Mouse (Mus musculus): ENCODE measurements around the gene P3h4. TPM values are rescaled to one million over a fixed set of nuclear protein-coding genes. Genes with fewer than 3 reads are reported as not detected.
"Not testable (repeated sequence)": the region's sequence is repeated elsewhere in the genome, so short reads cannot be mapped to it uniquely, and the experiment has no call there.

P3h4 gene
- total RNA-seq, 2 experiments from 2014 or later, result 2.0 to 4.6 TPM

GRCm38 (mm10) chr11:100382682-100383081 lies 32.0 kb downstream of the P3h4 start:
- DNase-seq, result no peak
- intact Hi-C loops (cut with DNase I), result no loop called here
- Histone ChIP-seq H3K4me3 (no peak overlapping the region), H3K27ac (no peak overlapping the region)
- no peak for TF ChIP-seq CTCF (IDR thresholded peaks at IDR 0.05)

DNA sequence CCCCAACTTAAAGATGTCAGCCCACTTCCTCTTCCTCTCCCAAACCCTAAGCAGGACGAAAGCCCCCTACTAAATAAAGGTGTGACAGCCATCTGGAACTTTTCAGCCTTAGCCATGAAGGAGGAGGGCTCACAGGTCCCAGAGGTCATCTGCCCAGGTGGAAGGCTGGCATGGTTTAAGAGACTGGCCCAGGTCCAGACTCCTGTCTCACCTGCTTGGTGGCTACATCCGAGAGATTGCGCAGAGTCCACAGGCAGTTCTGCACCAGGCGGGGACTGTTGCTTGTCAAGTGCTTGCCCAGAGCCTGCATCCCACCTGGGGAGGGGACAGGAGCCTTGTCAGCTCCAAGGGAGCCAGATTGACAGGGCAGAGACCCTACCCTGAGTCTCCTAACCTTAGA lies 35.3 kb downstream of the P3h4 start:
- no peak for TF ChIP-seq CTCF (IDR thresholded peaks at IDR 0.05)
- DNase-seq, result no peak
- Histone ChIP-seq H3K4me3 (no peak overlapping the region), H3K27ac (no peak overlapping the region)
- intact Hi-C loops (cut with DNase I), result no loop called here

DNA sequence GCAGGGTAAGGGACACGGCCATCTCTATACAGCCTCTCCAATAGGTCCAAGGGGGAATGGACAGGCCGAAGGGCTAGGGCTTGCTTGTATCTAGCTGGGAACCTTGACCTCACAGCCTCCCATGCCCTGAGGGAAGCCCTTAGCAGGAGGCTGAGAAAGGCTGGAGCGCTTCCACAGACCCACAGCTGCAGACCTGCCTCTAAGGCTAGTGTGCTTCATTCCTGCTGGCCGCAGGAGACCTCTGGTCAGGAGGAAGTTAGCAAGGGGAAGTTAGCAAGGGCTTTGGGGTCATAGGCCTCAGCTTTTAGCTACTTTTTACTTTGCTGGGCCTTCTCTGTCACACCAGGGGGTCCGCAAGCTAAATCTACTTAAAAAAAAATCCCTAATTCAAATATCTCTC lies 36.2 kb downstream of the P3h4 start:
- intact Hi-C loops (cut with DNase I), result no loop called here
- TF ChIP-seq CTCF (IDR thresholded peaks at IDR 0.05), result no peak
- H3K27ac ChIP-seq, result peak overlapping the region; percentile 24; the same call in 1 of the 2 replicates

GRCm38 (mm10) chr11:100377989-100378388 lies 36.6 kb downstream of the P3h4 start:
- DNase-seq, result no peak
- Histone ChIP-seq H3K27ac (peak overlapping the region; percentile 24; the same call in 1 of the 2 replicates), H3K4me3 (no peak overlapping the region)
- intact Hi-C loops (cut with DNase I), result no loop called here
- TF ChIP-seq CTCF (IDR thresholded peaks at IDR 0.05), result no peak

More for the DNA sequence above, 36.2 kb downstream of the P3h4 start:
- DNase-seq, result no peak
- H3K4me3 ChIP-seq, result no peak overlapping the region

- Histone ChIP-seq H3K27ac (peak overlapping the region; percentile 76), H3K4me3 (peak overlapping the region; percentile 11; the same call in 1 of the 2 replicates)
- DNase-seq, result no peak
- TF ChIP-seq CTCF (IDR thresholded peaks at IDR 0.05), result no peak
- intact Hi-C loops (cut with DNase I), result no loop called here
Observed at GRCm38 (mm10) chr11:100376746-100377389, 37.8 kb downstream of the P3h4 start.

GRCm38 (mm10) chr11:100376005-100376404 lies 38.6 kb downstream of the P3h4 start:
- intact Hi-C loops (cut with DNase I), result no loop called here
- H3K4me3 ChIP-seq, result peak overlapping the region; percentile 11; the same call in 1 of the 2 replicates

DNA sequence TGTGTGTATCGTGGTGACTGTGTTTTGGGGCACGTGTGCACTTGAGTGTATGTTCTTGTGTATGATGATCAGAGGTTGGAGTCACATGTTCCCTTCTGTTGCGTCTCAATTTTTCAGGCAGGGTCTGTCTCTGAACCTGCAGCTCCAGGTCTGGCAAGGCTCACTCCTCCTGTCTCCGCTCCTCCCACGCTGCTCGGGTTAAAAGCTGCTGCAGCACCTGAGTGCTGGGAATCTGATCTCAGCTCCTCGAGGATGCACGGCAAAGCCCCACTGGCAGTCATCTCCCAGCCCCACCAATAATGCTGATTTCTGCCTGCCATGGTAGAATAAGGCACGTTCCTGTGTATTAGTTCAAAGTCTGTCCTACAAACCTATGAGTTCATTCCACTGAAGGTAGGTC lies 39.5 kb downstream of the P3h4 start:
- intact Hi-C loops (cut with DNase I), result no loop called here
- no peak for DNase-seq
- Histone ChIP-seq H3K4me3 (no peak overlapping the region), H3K27ac (peak overlapping the region; percentile 55)
- TF ChIP-seq CTCF (IDR thresholded peaks at IDR 0.05), result no peak

More at GRCm38 (mm10) chr11:100376005-100376404, 38.6 kb downstream of the P3h4 start:
- peak overlapping the region; percentile 76 for H3K27ac ChIP-seq
- no peak for DNase-seq
- no peak for TF ChIP-seq CTCF (IDR thresholded peaks at IDR 0.05)

GRCm38 (mm10) chr11:100371981-100372558 lies 42.6 kb downstream of the P3h4 start:
- Histone ChIP-seq H3K4me3 (no peak overlapping the region), H3K27ac (0 out of 2 replicates have a peak overlapping the region, but pooled peaks have one; percentile 7)
- no peak for DNase-seq
- no peak for TF ChIP-seq CTCF (IDR thresholded peaks at IDR 0.05)
- intact Hi-C loops (cut with DNase I), result no loop called here

DNA sequence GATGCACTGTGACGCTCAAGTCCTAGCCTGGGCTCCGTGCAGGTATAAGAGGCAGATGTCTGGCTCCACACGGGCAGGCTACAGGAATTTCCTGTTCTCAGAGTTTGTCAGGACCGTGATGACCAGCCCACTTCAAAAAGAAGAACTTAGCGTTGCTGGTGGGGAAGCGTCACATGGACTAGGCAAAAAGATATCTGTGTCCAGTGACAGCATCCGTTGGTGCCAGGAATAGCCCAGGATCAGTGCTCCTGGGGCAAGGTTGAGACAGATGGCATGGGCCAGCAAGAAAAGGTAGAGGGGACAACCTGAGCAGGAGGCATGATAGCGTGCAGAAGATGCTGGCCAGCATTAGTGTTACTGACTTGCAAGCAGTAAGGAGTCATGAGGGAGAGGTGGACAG lies 44.8 kb downstream of the P3h4 start:
- H3K4me3 ChIP-seq, result no peak overlapping the region

DNA sequence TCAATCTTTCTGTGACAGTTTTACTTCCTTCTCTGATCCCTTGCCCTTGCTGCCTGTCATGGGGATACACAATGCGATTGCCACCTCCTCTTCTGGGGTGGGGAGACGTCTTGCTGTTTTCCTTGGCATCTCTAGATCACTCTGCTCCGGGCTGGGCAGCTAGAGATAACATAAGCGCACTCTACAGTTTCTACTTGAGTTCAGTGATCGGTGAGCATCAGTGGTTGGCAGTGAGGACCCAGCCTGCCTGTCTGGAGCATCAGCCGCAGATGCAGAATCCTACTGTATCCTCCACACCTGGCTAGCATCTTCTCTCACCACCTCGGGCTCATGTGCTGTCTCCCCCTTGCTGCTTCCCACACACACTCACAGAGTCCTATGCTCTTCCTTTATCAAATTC lies 45.5 kb downstream of the P3h4 start:
- Histone ChIP-seq H3K4me3 (no peak overlapping the region), H3K27ac (0 out of 2 replicates have a peak overlapping the region, but pooled peaks have one; percentile 10)
- intact Hi-C loops (cut with DNase I), result no loop called here
- no peak for TF ChIP-seq CTCF (IDR thresholded peaks at IDR 0.05)
- DNase-seq, result no peak

More for the DNA sequence above, 44.8 kb downstream of the P3h4 start:
- no peak for DNase-seq
- intact Hi-C loops (cut with DNase I), result no loop called here
- H3K27ac ChIP-seq, result peak overlapping the region; percentile 10; the same call in 1 of the 2 replicates
- no peak for TF ChIP-seq CTCF (IDR thresholded peaks at IDR 0.05)

GRCm38 (mm10) chr11:100362979-100363562 lies 51.6 kb downstream of the P3h4 start:
- intact Hi-C loops (cut with DNase I), result loop anchor here (1.0 to 5.0 kb wide), 3 partner anchors 45 to 194 kb away; partner anchors contain the start of gene Klhl11
- peak; percentile 81 for TF ChIP-seq CTCF (IDR thresholded peaks at IDR 0.05)

GRCm38 (mm10) chr11:100362209-100362978 lies 52.2 kb downstream of the P3h4 start:
- intact Hi-C loops (cut with DNase I), result loop anchor here (1.0 to 5.0 kb wide), 3 partner anchors 46 to 195 kb away; partner anchors contain the start of gene Klhl11
- TF ChIP-seq CTCF (IDR thresholded peaks at IDR 0.05), result peak; percentile 91
- H3K27ac ChIP-seq, result no peak overlapping the region; the same call in 1 of the 2 replicates
- no peak overlapping the region for H3K4me3 ChIP-seq
- peak; percentile 79 for DNase-seq

More at GRCm38 (mm10) chr11:100362979-100363562, 51.6 kb downstream of the P3h4 start:
- Histone ChIP-seq H3K4me3 (no peak overlapping the region), H3K27ac (no peak overlapping the region; the same call in 1 of the 2 replicates)
- peak; percentile 74 for DNase-seq

GRCm38 (mm10) chr11:100361059-100361458 lies 53.6 kb downstream of the P3h4 start:
- not testable (repeated sequence) for DNase-seq, H3K4me3 ChIP-seq, H3K27ac ChIP-seq
- intact Hi-C loops (cut with DNase I), result loop anchor here (5.0 kb wide), 2 partner anchors 111 to 196 kb away; partner anchors contain the start of gene Klhl11
